Mouse (Mus musculus): Measurements from ENCODE around the gene Urah. TPM values are rescaled to one million over a fixed set of nuclear protein-coding genes. Genes with fewer than 3 reads are reported as not detected.

Gene Urah
- 1.6 TPM for polyA plus RNA-seq (2015; fragmentation: Illumina TruSeq; extraction: RNeasy Lipid Tissue Mini Kit (QIAGEN cat#74804); ENCODE audit: low read depth, low replicate concordance)

GRCm38 (mm10) chr7:140834968-140835757 is at the start of gene Urah:
Gene Urah (plus strand): TSS chr7:140835018.

DNA sequence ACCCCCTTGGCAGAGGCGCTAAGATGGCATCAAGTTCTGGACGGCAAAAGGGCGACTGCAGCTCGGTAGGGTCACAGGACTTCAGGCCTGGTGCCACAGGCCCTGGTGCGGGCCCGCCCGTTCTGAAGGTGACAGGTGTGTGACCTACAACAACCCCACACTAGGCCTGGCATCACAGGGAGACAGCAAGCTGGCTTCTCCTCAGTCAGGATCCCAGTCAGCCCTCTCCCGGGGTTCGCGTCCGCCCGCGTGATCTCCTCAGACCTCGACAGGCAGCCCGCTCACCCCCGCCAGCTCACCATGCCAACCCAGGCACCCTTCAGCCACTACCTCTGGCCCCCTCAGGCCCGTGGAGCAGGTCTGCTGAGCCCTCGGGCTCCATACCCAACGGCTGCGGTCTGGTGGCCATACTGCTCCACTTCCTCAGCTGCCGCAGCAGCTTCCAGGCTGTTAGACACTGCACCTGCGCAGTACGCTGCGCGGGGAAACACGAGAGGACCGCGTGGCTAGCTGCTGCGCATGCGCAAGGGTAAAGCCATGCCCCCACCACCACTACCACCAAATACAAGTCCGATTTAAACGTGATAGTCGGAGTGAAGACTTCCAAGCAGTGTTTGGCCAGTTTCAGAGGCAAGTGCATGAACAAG is 47.3 kb upstream of the Urah start, which contains the start of gene Syce1:
Gene Syce1, minus strand, starts transcription at position 447 of the 647 bp plus-strand sequence.

DNA sequence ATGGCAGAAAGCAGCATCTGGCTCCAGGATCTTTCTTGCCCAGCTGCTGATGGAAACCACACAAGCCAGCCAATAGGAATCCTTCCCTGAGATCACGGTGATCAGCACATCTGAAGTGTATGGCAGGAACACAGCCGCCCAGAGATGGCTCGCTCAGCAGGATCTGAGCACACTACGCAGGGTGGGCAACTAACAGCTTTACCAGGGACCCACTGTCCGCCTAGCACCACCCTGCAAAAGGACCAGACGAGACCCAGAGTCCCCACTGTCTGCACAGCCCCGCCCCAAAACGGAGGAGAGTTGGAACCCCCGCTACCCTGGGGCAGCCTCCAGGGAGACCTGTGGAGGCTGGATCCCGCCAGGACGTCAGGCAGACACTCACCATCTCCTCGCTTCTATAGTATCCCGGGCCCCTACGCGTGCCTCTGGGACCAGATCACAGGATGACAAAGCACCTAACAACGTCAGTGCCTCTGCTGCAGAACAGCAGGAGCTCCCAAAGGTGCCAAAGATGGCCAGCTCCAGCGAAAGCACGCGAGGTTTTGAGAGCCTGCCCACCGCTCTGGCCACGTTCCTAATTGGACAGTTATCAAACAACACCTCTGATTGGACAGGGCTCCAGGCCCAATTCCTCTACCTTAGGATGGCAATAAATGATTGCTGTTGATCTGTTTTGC is 13.0 kb upstream of the Urah start, which contains the start of gene Zfp941:
Gene Zfp941, minus strand, starts transcription at position 526 of the 677 bp plus-strand sequence.

GRCm38 (mm10) chr7:140844905-140845665 is 10.3 kb downstream of the Urah start, which contains the start of gene Scgb1c1:
Gene Scgb1c1 (plus strand): TSS chr7:140845547.

GRCm38 (mm10) chr7:140847755-140848580 is 13.2 kb downstream of the Urah start, which contains the start of gene Odf3:
Gene Odf3 (plus strand): TSS chr7:140847805.

GRCm38 (mm10) chr7:140855860-140856784 is 21.3 kb downstream of the Urah start, which contains the start of gene Gm45785:
Gene Gm45785 (minus strand): TSS chr7:140856331.

GRCm38 (mm10) chr7:140856785-140857549 is 22.1 kb downstream of the Urah start, which contains the start of gene Ric8a:
Gene Ric8a (plus strand): TSS chr7:140856957.

DNA sequence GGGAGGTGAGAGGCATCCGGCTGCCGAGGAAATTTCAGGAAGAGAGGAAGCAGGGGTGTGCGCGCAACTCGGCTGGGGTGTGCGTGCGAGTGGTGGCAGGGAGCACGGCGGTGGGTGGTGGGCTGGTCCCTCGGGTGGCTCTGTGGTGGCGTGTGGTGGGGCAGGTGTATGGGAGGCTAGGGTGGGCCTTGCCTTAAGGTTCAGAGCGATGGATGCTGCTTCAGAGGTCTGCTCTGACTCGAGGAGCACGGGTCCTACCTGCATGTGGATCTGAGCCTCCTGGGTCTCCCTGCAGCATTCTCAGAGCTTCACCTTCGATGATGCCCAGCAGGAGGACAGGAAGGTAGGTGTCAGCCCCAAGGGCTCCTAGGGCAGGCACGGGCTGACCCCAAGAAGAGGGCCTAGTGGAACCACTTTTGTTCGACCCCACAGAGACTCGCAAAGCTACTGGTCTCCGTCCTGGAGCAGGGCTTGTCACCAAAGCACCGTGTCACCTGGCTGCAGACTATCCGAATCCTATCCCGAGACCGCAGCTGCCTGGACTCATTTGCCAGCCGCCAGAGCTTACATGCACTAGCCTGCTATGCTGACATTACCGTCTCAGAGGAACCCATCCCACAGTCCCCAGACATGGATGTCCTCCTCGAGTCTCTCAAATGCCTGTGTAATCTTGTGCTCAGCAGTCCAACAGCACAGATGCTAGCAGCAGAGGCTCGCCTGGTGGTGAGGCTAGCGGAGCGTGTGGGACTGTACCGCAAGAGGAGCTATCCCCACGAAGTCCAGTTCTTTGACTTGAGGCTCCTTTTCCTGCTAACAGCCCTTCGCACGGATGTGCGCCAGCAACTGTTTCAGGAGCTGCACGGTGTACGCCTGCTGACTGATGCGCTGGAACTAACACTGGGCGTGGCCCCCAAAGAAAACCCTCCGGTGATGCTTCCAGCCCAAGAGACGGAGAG is 23.0 kb downstream of the Urah start, which contains the start of gene Bet1l:
Gene Bet1l, minus strand, starts transcription at position 28 of the 956 bp plus-strand sequence.

DNA sequence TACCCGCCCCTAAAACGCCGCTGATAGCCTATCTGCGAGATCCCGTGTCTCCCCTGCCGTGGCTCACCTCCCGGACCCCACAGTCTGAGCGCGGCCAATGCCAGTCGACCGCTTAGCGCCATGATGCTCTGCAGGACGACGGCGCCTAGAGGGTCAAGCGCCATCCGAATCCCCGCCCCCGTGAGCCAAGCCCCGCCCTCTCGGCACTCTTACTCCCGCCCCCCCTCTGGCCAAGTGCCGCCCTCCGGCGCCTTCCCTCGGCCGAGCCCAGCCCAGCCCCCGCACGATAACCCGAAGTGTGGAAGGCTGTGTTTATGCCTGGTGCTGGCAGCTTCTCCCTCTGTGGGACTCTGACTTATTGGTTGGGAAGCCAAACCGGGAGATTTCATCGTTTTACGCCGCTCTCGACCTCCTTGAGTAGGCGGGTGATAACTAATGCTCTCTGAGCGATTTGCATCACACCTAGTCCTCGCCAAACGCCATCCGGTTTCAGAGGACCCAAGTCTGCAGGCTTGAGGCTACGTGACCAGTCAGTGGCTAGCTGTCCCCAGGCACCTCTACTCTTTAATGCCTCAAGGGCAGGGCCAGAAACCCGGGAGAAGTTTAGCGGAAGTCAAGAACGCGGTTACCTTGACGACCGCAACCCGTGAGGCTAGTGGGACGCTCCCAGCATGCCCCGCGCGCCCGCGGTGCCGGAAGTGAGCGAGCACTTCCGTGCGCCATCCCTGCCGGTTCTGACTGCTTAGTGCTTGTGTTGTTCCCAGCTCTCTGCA is 47.1 kb downstream of the Urah start, which contains the start of the genes Psmd13 and Sirt3:
Gene Psmd13, plus strand, starts transcription at position 273 of the 773 bp plus-strand sequence.
Gene Sirt3, minus strand, starts transcription at position 614 of the 773 bp plus-strand sequence.

Other genes starting within 250 kb of the Urah start
- gene Olfr46, start 233.7 kb upstream of the Urah start, polyA plus RNA-seq (2015; fragmentation: Illumina TruSeq; extraction: RNeasy Lipid Tissue Mini Kit (QIAGEN cat#74804); ENCODE audit: low read depth, low replicate concordance) = not detected
- gene Olfr61, start 206.0 kb upstream of the Urah start, polyA plus RNA-seq (2015; fragmentation: Illumina TruSeq; extraction: RNeasy Lipid Tissue Mini Kit (QIAGEN cat#74804); ENCODE audit: low read depth, low replicate concordance) = not detected
- gene Olfr53, start 188.6 kb upstream of the Urah start, polyA plus RNA-seq (2015; fragmentation: Illumina TruSeq; extraction: RNeasy Lipid Tissue Mini Kit (QIAGEN cat#74804); ENCODE audit: low read depth, low replicate concordance) = not detected
- gene Olfr539, start 175.1 kb upstream of the Urah start, polyA plus RNA-seq (2015; fragmentation: Illumina TruSeq; extraction: RNeasy Lipid Tissue Mini Kit (QIAGEN cat#74804); ENCODE audit: low read depth, low replicate concordance) = not detected
- gene Olfr45, start 153.1 kb upstream of the Urah start, polyA plus RNA-seq (2015; fragmentation: Illumina TruSeq; extraction: RNeasy Lipid Tissue Mini Kit (QIAGEN cat#74804); ENCODE audit: low read depth, low replicate concordance) = not detected
- not detected for gene Olfr541, start 137.8 kb upstream of the Urah start, polyA plus RNA-seq (2015; fragmentation: Illumina TruSeq; extraction: RNeasy Lipid Tissue Mini Kit (QIAGEN cat#74804); ENCODE audit: low read depth, low replicate concordance)
- 0.73 TPM for gene Cyp2e1, start 71.3 kb upstream of the Urah start, polyA plus RNA-seq (2015; fragmentation: Illumina TruSeq; extraction: RNeasy Lipid Tissue Mini Kit (QIAGEN cat#74804); ENCODE audit: low read depth, low replicate concordance)
- gene Syce1, start 47.2 kb upstream of the Urah start, polyA plus RNA-seq (2015; fragmentation: Illumina TruSeq; extraction: RNeasy Lipid Tissue Mini Kit (QIAGEN cat#74804); ENCODE audit: low read depth, low replicate concordance) = 0.52 TPM
- 21.9 TPM for gene Zfp941, start 12.8 kb upstream of the Urah start, polyA plus RNA-seq (2015; fragmentation: Illumina TruSeq; extraction: RNeasy Lipid Tissue Mini Kit (QIAGEN cat#74804); ENCODE audit: low read depth, low replicate concordance)
- not detected for gene Scgb1c1, start 10.5 kb downstream of the Urah start, polyA plus RNA-seq (2015; fragmentation: Illumina TruSeq; extraction: RNeasy Lipid Tissue Mini Kit (QIAGEN cat#74804); ENCODE audit: low read depth, low replicate concordance)
- 0.28 TPM for gene Odf3, start 12.8 kb downstream of the Urah start, polyA plus RNA-seq (2015; fragmentation: Illumina TruSeq; extraction: RNeasy Lipid Tissue Mini Kit (QIAGEN cat#74804); ENCODE audit: low read depth, low replicate concordance)
- not detected for gene Gm45785, start 21.3 kb downstream of the Urah start, polyA plus RNA-seq (2015; fragmentation: Illumina TruSeq; extraction: RNeasy Lipid Tissue Mini Kit (QIAGEN cat#74804); ENCODE audit: low read depth, low replicate concordance)
- 66.6 TPM for gene Ric8a, start 21.9 kb downstream of the Urah start, polyA plus RNA-seq (2015; fragmentation: Illumina TruSeq; extraction: RNeasy Lipid Tissue Mini Kit (QIAGEN cat#74804); ENCODE audit: low read depth, low replicate concordance)
- 34.2 TPM for gene Bet1l, start 22.6 kb downstream of the Urah start, polyA plus RNA-seq (2015; fragmentation: Illumina TruSeq; extraction: RNeasy Lipid Tissue Mini Kit (QIAGEN cat#74804); ENCODE audit: low read depth, low replicate concordance)
- gene Psmd13, start 47.0 kb downstream of the Urah start, polyA plus RNA-seq (2015; fragmentation: Illumina TruSeq; extraction: RNeasy Lipid Tissue Mini Kit (QIAGEN cat#74804); ENCODE audit: low read depth, low replicate concordance) = 133 TPM
- gene Sirt3, start 47.3 kb downstream of the Urah start, polyA plus RNA-seq (2015; fragmentation: Illumina TruSeq; extraction: RNeasy Lipid Tissue Mini Kit (QIAGEN cat#74804); ENCODE audit: low read depth, low replicate concordance) = 133 TPM
- 4.6 TPM for gene Cox8b, start 65.4 kb downstream of the Urah start, polyA plus RNA-seq (2015; fragmentation: Illumina TruSeq; extraction: RNeasy Lipid Tissue Mini Kit (QIAGEN cat#74804); ENCODE audit: low read depth, low replicate concordance)
- 0.34 TPM for gene Nlrp6, start 85.9 kb downstream of the Urah start, polyA plus RNA-seq (2015; fragmentation: Illumina TruSeq; extraction: RNeasy Lipid Tissue Mini Kit (QIAGEN cat#74804); ENCODE audit: low read depth, low replicate concordance)
- 4.3 TPM for gene Pgghg, start 106.4 kb downstream of the Urah start, polyA plus RNA-seq (2015; fragmentation: Illumina TruSeq; extraction: RNeasy Lipid Tissue Mini Kit (QIAGEN cat#74804); ENCODE audit: low read depth, low replicate concordance)
- gene Ifitm5, start 115.3 kb downstream of the Urah start, polyA plus RNA-seq (2015; fragmentation: Illumina TruSeq; extraction: RNeasy Lipid Tissue Mini Kit (QIAGEN cat#74804); ENCODE audit: low read depth, low replicate concordance) = not detected
- gene Gm45717, start 120.9 kb downstream of the Urah start, polyA plus RNA-seq (2015; fragmentation: Illumina TruSeq; extraction: RNeasy Lipid Tissue Mini Kit (QIAGEN cat#74804); ENCODE audit: low read depth, low replicate concordance) = not detected
- gene Ifitm2, start 121.0 kb downstream of the Urah start, polyA plus RNA-seq (2015; fragmentation: Illumina TruSeq; extraction: RNeasy Lipid Tissue Mini Kit (QIAGEN cat#74804); ENCODE audit: low read depth, low replicate concordance) = 31.6 TPM
- gene Ifitm1, start 132.2 kb downstream of the Urah start, polyA plus RNA-seq (2015; fragmentation: Illumina TruSeq; extraction: RNeasy Lipid Tissue Mini Kit (QIAGEN cat#74804); ENCODE audit: low read depth, low replicate concordance) = 8.0 TPM
- gene Ifitm3, start 175.8 kb downstream of the Urah start, polyA plus RNA-seq (2015; fragmentation: Illumina TruSeq; extraction: RNeasy Lipid Tissue Mini Kit (QIAGEN cat#74804); ENCODE audit: low read depth, low replicate concordance) = 39.7 TPM
- gene Ifitm6, start 182.9 kb downstream of the Urah start, polyA plus RNA-seq (2015; fragmentation: Illumina TruSeq; extraction: RNeasy Lipid Tissue Mini Kit (QIAGEN cat#74804); ENCODE audit: low read depth, low replicate concordance) = 1.1 TPM
- not detected for gene Gm17387, start 194.1 kb downstream of the Urah start, polyA plus RNA-seq (2015; fragmentation: Illumina TruSeq; extraction: RNeasy Lipid Tissue Mini Kit (QIAGEN cat#74804); ENCODE audit: low read depth, low replicate concordance)
- 44.9 TPM for gene B4galnt4, start 226.1 kb downstream of the Urah start, polyA plus RNA-seq (2015; fragmentation: Illumina TruSeq; extraction: RNeasy Lipid Tissue Mini Kit (QIAGEN cat#74804); ENCODE audit: low read depth, low replicate concordance)
- gene Pkp3, start 243.2 kb downstream of the Urah start, polyA plus RNA-seq (2015; fragmentation: Illumina TruSeq; extraction: RNeasy Lipid Tissue Mini Kit (QIAGEN cat#74804); ENCODE audit: low read depth, low replicate concordance) = not detected

All from brain, adult 10 weeks (tissue).